Mouse (Mus musculus) CD4-positive naive resting alpha-beta T cell, adult 57 days (primary cell): ENCODE measurements around the gene Ddx28. TPM values are rescaled to one million over a fixed set of nuclear protein-coding genes. Genes with fewer than 3 reads are reported as not detected.

Source experiments
- total RNA-seq: library from RNA; stranded (reverse); gene quantifications from one replicate; pipeline ENCODE4 v1.2.4, GENCODE M21; 2023

Ddx28 gene
- 5.2 TPM for total RNA-seq

GRCm38 (mm10) chr8:106011643-106011986, at the start of gene Ddx28:
Gene Ddx28, minus strand, starts transcription at chr8:106011882.

GRCm38 (mm10) chr8:106058731-106059612, 47.3 kb upstream of the Ddx28 start, which contains the start of gene Nfatc3:
Gene Nfatc3, plus strand, starts transcription at chr8:106058840.

GRCm38 (mm10) chr8:106005875-106006274, 5.8 kb downstream of the Ddx28 start, which contains the start of gene Dpep2nb:
Gene Dpep2nb, minus strand, starts transcription at chr8:106005975.

GRCm38 (mm10) chr8:105990856-105991387, 20.8 kb downstream of the Ddx28 start, which contains the start of gene Dus2:
Gene Dus2, plus strand, starts transcription at chr8:105991337.

GRCm38 (mm10) chr8:105979325-105979724, 32.4 kb downstream of the Ddx28 start, which contains the start of gene Dpep3:
Gene Dpep3, minus strand, starts transcription at chr8:105979429.

GRCm38 (mm10) chr8:105965905-105966341, 45.8 kb downstream of the Ddx28 start, which contains the start of gene Slc12a4:
Gene Slc12a4, minus strand, starts transcription at chr8:105966097.

Other genes starting within 250 kb of the Ddx28 start
- gene Ranbp10, start 184.5 kb downstream of the Ddx28 start, total RNA-seq, result 103 TPM
- gene Tsnaxip1, start 184.2 kb downstream of the Ddx28 start, total RNA-seq, result not detected
- 25.1 TPM for gene Cenpt, start 158.6 kb downstream of the Ddx28 start, total RNA-seq
- 23.1 TPM for gene Thap11, start 156.8 kb downstream of the Ddx28 start, total RNA-seq
- 36.5 TPM for gene Nutf2, start 151.3 kb downstream of the Ddx28 start, total RNA-seq
- 84.2 TPM for gene Edc4, start 131.0 kb downstream of the Ddx28 start, total RNA-seq
- not detected for gene Nrn1l, start 118.3 kb downstream of the Ddx28 start, total RNA-seq
- 20.7 TPM for gene Pskh1, start 111.4 kb downstream of the Ddx28 start, total RNA-seq
- 3.0 TPM for gene Ctrl, start 78.0 kb downstream of the Ddx28 start, total RNA-seq
- gene Psmb10, start 73.4 kb downstream of the Ddx28 start, total RNA-seq, result 130 TPM
- gene Lcat, start 68.5 kb downstream of the Ddx28 start, total RNA-seq, result not detected
- 14.6 TPM for gene Slc12a4, start 45.8 kb downstream of the Ddx28 start, total RNA-seq
- gene Dpep3, start 32.5 kb downstream of the Ddx28 start, total RNA-seq, result not detected
- gene Dus2, start 20.5 kb downstream of the Ddx28 start, total RNA-seq, result 10.1 TPM
- not detected for gene Dpep2nb, start 5.9 kb downstream of the Ddx28 start, total RNA-seq
- gene Nfatc3, start 47.0 kb upstream of the Ddx28 start, total RNA-seq, result 198 TPM
- gene Esrp2, start 125.1 kb upstream of the Ddx28 start, total RNA-seq, result 1.0 TPM
- gene Pla2g15, start 138.5 kb upstream of the Ddx28 start, total RNA-seq, result 6.0 TPM
- gene Slc7a6, start 157.0 kb upstream of the Ddx28 start, total RNA-seq, result 49.9 TPM
- 66.5 TPM for gene Slc7a6os, start 199.1 kb upstream of the Ddx28 start, total RNA-seq
- gene Prmt7, start 199.1 kb upstream of the Ddx28 start, total RNA-seq, result 26.6 TPM